Mouse (Mus musculus): ENCODE measurements around the gene Reep6.
A peak's percentile ranks its signal among the peaks of the same experiment; 100 is the strongest.

Gene Reep6

GRCm38 (mm10) chr10:80356001-80356682 lies 26.4 kb downstream of the Reep6 start, which contains the start of gene Plk5:
Gene Plk5, plus strand, starts transcription at chr10:80356459.
- DNase-seq = no peak

- no peak for DNase-seq
These were observed 27.0 kb downstream of the Reep6 start for GRCm38 (mm10) chr10:80356737-80357136.

- DNase-seq = no peak
These were observed 27.6 kb downstream of the Reep6 start for GRCm38 (mm10) chr10:80357336-80357735.

- DNase-seq = no peak
These were observed 28.4 kb downstream of the Reep6 start for GRCm38 (mm10) chr10:80357994-80358639.

GRCm38 (mm10) chr10:80363734-80364133 lies 34.0 kb downstream of the Reep6 start:
- DNase-seq = no peak

- no peak for DNase-seq
These were observed 36.0 kb downstream of the Reep6 start for GRCm38 (mm10) chr10:80365736-80366135.

GRCm38 (mm10) chr10:80367954-80368353 lies 38.2 kb downstream of the Reep6 start:
- DNase-seq = no peak

GRCm38 (mm10) chr10:80368392-80368791 lies 38.6 kb downstream of the Reep6 start:
- no peak for DNase-seq

- no peak for DNase-seq
These were observed 40.4 kb downstream of the Reep6 start for GRCm38 (mm10) chr10:80369995-80370747.

GRCm38 (mm10) chr10:80371411-80371966 lies 41.7 kb downstream of the Reep6 start:
- DNase-seq = no peak

- DNase-seq = no peak
These were observed 42.2 kb downstream of the Reep6 start for GRCm38 (mm10) chr10:80371983-80372382.

- DNase-seq = no peak
These were observed 43.0 kb downstream of the Reep6 start for GRCm38 (mm10) chr10:80372706-80373105.

GRCm38 (mm10) chr10:80374063-80374462 lies 44.3 kb downstream of the Reep6 start:
- peak; percentile 70 for DNase-seq

- DNase-seq = peak; percentile 98
These were observed 46.4 kb downstream of the Reep6 start for GRCm38 (mm10) chr10:80376160-80376559.

GRCm38 (mm10) chr10:80377716-80378115 lies 48.0 kb downstream of the Reep6 start:
- peak; percentile 62 for DNase-seq

- DNase-seq = no peak
These were observed 53.0 kb downstream of the Reep6 start for GRCm38 (mm10) chr10:80382641-80383365.

GRCm38 (mm10) chr10:80383431-80383830 lies 53.7 kb downstream of the Reep6 start:
- no peak for DNase-seq

GRCm38 (mm10) chr10:80384115-80384639 lies 54.4 kb downstream of the Reep6 start:
- DNase-seq = no peak

GRCm38 (mm10) chr10:80384709-80385108 lies 55.0 kb downstream of the Reep6 start:
- no peak for DNase-seq

GRCm38 (mm10) chr10:80385310-80385709 lies 55.6 kb downstream of the Reep6 start:
- no peak for DNase-seq
